Mouse (Mus musculus): Measurements from ENCODE around the gene Tmc7. TPM values are rescaled to one million over a fixed set of nuclear protein-coding genes. Genes with fewer than 3 reads are reported as not detected.

The Tmc7 gene
- total RNA-seq, 1 experiment from 2014 or later, result not detected

Other genes with a start within 250 kb of the Tmc7 start
- gene Syt17, start 136.5 kb downstream of the Tmc7 start, total RNA-seq (2017), result not detected in 3 replicates
- 13.5 to 17.3 TPM (median 14.1 TPM) in 3 replicates for gene Itpripl2, start 92.8 kb downstream of the Tmc7 start, total RNA-seq (2017)
- 4.1 to 7.9 TPM (median 5.2 TPM) in 3 replicates for gene Coq7, start 51.4 kb downstream of the Tmc7 start, total RNA-seq (2017)
- not detected in 3 replicates for gene Tmc5, start 12.6 kb upstream of the Tmc7 start, total RNA-seq (2017)
- gene Gde1, start 121.0 kb upstream of the Tmc7 start, total RNA-seq (2017), result 19.4 to 40.3 TPM (median 26.7 TPM) in 3 replicates
- gene Ccp110, start 127.8 kb upstream of the Tmc7 start, total RNA-seq (2017), result 6.9 to 12.5 TPM (median 8.4 TPM) in 3 replicates
- gene Vps35l, start 155.5 kb upstream of the Tmc7 start, total RNA-seq (2017), result 41.4 to 59.4 TPM (median 52.0 TPM) in 3 replicates